Mouse (Mus musculus): ENCODE results near the gene Sp1. TPM values are rescaled to one million over a fixed set of nuclear protein-coding genes. Genes with fewer than 3 reads are reported as not detected.

The Sp1 gene
- total and polyA plus RNA-seq, 3 experiments = 16.3 to 92.3 (median 47.2) TPM

DNA sequence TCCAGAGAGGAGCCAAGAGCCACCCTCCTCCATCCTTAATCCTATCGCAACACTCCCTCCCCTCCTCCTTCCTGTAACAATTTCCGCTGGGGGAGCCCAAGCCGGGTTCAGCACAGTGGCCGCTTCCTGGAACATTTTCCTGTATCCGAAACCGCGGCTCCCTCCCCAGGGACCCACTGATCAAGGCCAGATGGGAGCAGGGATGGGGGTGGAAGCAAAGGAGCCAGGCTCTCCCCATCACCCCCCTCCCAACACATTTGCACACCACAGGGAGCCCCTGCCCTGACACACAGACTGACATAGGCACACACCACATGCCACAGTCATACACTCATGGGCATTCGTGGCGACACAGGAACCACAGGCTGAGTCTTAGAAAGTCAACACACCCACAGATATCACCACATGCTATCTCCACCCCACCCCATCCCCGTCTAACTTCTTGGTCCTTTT is 28.1 kb upstream of the Sp1 start:
- H3K79me2 ChIP-seq (ENCODE audit: control insufficient read depth, insufficient read depth, low read length, poor library complexity) = no peaks in the 10 kb centered on the region
- peaks cover 10 to 14% of the 10 kb centered on the region in 2 experiments for H3K4me1 ChIP-seq (ENCODE audit: control insufficient read depth in 1 of 2, insufficient read depth in 2 of 2, low read length in 2 of 2)
- H3K9ac ChIP-seq (ENCODE audit: control insufficient read depth, low read depth, low read length, poor library complexity, severe bottlenecking) = no peak overlapping the region
- peaks cover 0 to 11% of the 10 kb centered on the region in 2 experiments; a peak in 2 of 4 replicates for H3K36me3 ChIP-seq (ENCODE audit: control insufficient read depth in 1 of 2, insufficient read depth in 2 of 2, low read length in 2 of 2)
- no peaks in the 10 kb centered on the region for H3K9me3 ChIP-seq (replicated peaks; ENCODE audit: insufficient read depth, low read length)
- H3K27ac ChIP-seq (ENCODE audit: control insufficient read depth, low read depth, low read length) = no peak overlapping the region
- peak; percentile 49 for DNase-seq (ENCODE audit: low read depth, low spot score)
- H3K27me3 ChIP-seq (ENCODE audit: control insufficient read depth in 1 of 2, insufficient read depth in 2 of 2, low read length in 2 of 2) = peaks cover 6 to 13% of the 10 kb centered on the region in 2 experiments; a peak in 3 of 4 replicates
- 0 out of 4 replicates have a peak overlapping the region, but pooled peaks of 1 of the 2 experiments have one; percentile 11 for H3K4me3 ChIP-seq (ENCODE audit: control insufficient read depth in 1 of 2, insufficient read depth in 1 of 2, low read depth in 2 of 2, low read length in 2 of 2)
- no peak for TF ChIP-seq CHD1 (IDR thresholded peaks at IDR 0.05; ENCODE audit: low read depth, low read length)
- 0 out of 2 replicates have a peak, but pooled peaks have one; percentile 27 for TF ChIP-seq SIN3A (IDR thresholded peaks at IDR 0.05; ENCODE audit: low read length)
- TF ChIP-seq KAT2A (conservative IDR thresholded peaks at IDR 0.05; ENCODE audit: low read depth, low read length) = no peak
- TF ChIP-seq POLR2A (IDR thresholded peaks at IDR 0.05; ENCODE audit: control insufficient read depth in 1 of 2, insufficient read depth in 1 of 2, low read depth in 1 of 2, low read length in 2 of 2, poor library complexity in 1 of 2) = no peak
- TF ChIP-seq MAX (IDR thresholded peaks at IDR 0.05; ENCODE audit: low read length) = peak; percentile 70
- no peak for TF ChIP-seq ETS1 (IDR thresholded peaks at IDR 0.05; ENCODE audit: low read depth, low read length)
- TF ChIP-seq POLR2AphosphoS5 (IDR thresholded peaks at IDR 0.05; ENCODE audit: borderline replicate concordance, low read depth, low read length) = no peak
- peak; percentile 78 for TF ChIP-seq MXI1 (IDR thresholded peaks at IDR 0.05; ENCODE audit: low read depth, low read length)
- TF ChIP-seq RAD21 (IDR thresholded peaks at IDR 0.05; ENCODE audit: low read depth, low read length) = no peak
- TF ChIP-seq NRF1 (IDR thresholded peaks at IDR 0.05; ENCODE audit: insufficient read depth, low read depth, low read length, poor library complexity, severe bottlenecking) = no peak
- TF ChIP-seq ELF1 (IDR thresholded peaks at IDR 0.05; ENCODE audit: low read depth, low read length) = no peak
- 0 out of 2 replicates have a peak, but pooled peaks have one; percentile 17 for TF ChIP-seq MYB (IDR thresholded peaks at IDR 0.05; ENCODE audit: low read depth, low read length)
- TF ChIP-seq RCOR1 (IDR thresholded peaks at IDR 0.05; ENCODE audit: low read depth, low read length) = no peak
- no peak for TF ChIP-seq CHD2 (IDR thresholded peaks at IDR 0.05; ENCODE audit: low read length)
- TF ChIP-seq HCFC1 (IDR thresholded peaks at IDR 0.05; ENCODE audit: low read depth, low read length) = no peak
- TF ChIP-seq EP300 (IDR thresholded peaks at IDR 0.05; ENCODE audit: low read depth in 1 of 2, low read length in 2 of 2) = peak in 1 of 2 experiments; percentile 30; a peak in 1 of 4 replicates

- no peaks in the 10 kb centered on the region for H3K79me2 ChIP-seq (ENCODE audit: control insufficient read depth, insufficient read depth, low read length, poor library complexity)
- no peaks in the 10 kb centered on the region for H3K27me3 ChIP-seq (ENCODE audit: control insufficient read depth in 1 of 2, insufficient read depth in 2 of 2, low read length in 2 of 2)
- no peak overlapping the region for H3K4me3 ChIP-seq (ENCODE audit: control insufficient read depth in 1 of 2, insufficient read depth in 1 of 2, low read depth in 2 of 2, low read length in 2 of 2)
- peak; percentile 83 for DNase-seq (ENCODE audit: low read depth, low spot score)
- peak; percentile 94 for TF ChIP-seq ZC3H11A (IDR thresholded peaks at IDR 0.05; ENCODE audit: low read depth, low read length)
- peak; percentile 25; the same call in 1 of the 2 replicates for TF ChIP-seq ZNF384 (IDR thresholded peaks at IDR 0.05; ENCODE audit: low read depth, low read length)
- TF ChIP-seq TAL1 (IDR thresholded peaks at IDR 0.05; ENCODE audit: low read length) = no peak
- peak; percentile 94 for TF ChIP-seq RAD21 (IDR thresholded peaks at IDR 0.05; ENCODE audit: low read depth, low read length)
- peak; percentile 99 for TF ChIP-seq CTCF (IDR thresholded peaks at IDR 0.05 in 2 of 3, conservative IDR thresholded peaks at IDR 0.05 in 1 of 3; ENCODE audit: control insufficient read depth in 1 of 3, insufficient read depth in 1 of 3, low read depth in 2 of 3, low read length in 3 of 3, poor library complexity in 1 of 3, severe bottlenecking in 1 of 3)
- no peak for TF ChIP-seq MYB (IDR thresholded peaks at IDR 0.05; ENCODE audit: low read depth, low read length)
- no peak for TF ChIP-seq TBP (IDR thresholded peaks at IDR 0.05; ENCODE audit: low read depth, low read length)
- TF ChIP-seq POLR2AphosphoS2 (IDR thresholded peaks at IDR 0.05; ENCODE audit: low read length) = no peak
- TF ChIP-seq POLR2A (IDR thresholded peaks at IDR 0.05; ENCODE audit: control insufficient read depth in 1 of 2, insufficient read depth in 1 of 2, low read depth in 1 of 2, low read length in 2 of 2, poor library complexity in 1 of 2) = no peak
- peak; percentile 41; the same call in 1 of the 2 replicates for TF ChIP-seq SIN3A (IDR thresholded peaks at IDR 0.05; ENCODE audit: low read length)
- peak; percentile 97 for TF ChIP-seq SMC3 (IDR thresholded peaks at IDR 0.05; ENCODE audit: low read depth, low read length)
- TF ChIP-seq ETS1 (IDR thresholded peaks at IDR 0.05; ENCODE audit: low read depth, low read length) = no peak
- TF ChIP-seq HCFC1 (IDR thresholded peaks at IDR 0.05; ENCODE audit: low read depth, low read length) = no peak
- 0 out of 2 replicates have a peak, but pooled peaks have one; percentile 51 for TF ChIP-seq MAZ (IDR thresholded peaks at IDR 0.05; ENCODE audit: low read depth, low read length)
- TF ChIP-seq EP300 (IDR thresholded peaks at IDR 0.05; ENCODE audit: low read depth in 1 of 2, low read length in 2 of 2) = no peak
- TF ChIP-seq MAX (IDR thresholded peaks at IDR 0.05; ENCODE audit: low read length) = no peak
- TF ChIP-seq GATA1 (IDR thresholded peaks at IDR 0.05; ENCODE audit: low read depth, low read length) = no peak
- 0 out of 2 replicates have a peak, but pooled peaks have one; percentile 8 for TF ChIP-seq RCOR1 (IDR thresholded peaks at IDR 0.05; ENCODE audit: low read depth, low read length)
- H3K27ac ChIP-seq (ENCODE audit: control insufficient read depth, low read depth, low read length) = no peak overlapping the region
- H3K9ac ChIP-seq (ENCODE audit: control insufficient read depth, low read depth, low read length, poor library complexity, severe bottlenecking) = no peak overlapping the region
- H3K9me3 ChIP-seq (replicated peaks; ENCODE audit: insufficient read depth, low read length) = no peaks in the 10 kb centered on the region
- peaks cover 10 to 14% of the 10 kb centered on the region in 2 experiments for H3K4me1 ChIP-seq (ENCODE audit: control insufficient read depth in 1 of 2, insufficient read depth in 2 of 2, low read length in 2 of 2)
- H3K36me3 ChIP-seq (ENCODE audit: control insufficient read depth in 1 of 2, insufficient read depth in 2 of 2, low read length in 2 of 2) = peaks cover 0 to 14% of the 10 kb centered on the region in 2 experiments; a peak in 2 of 4 replicates
These were observed 24.4 kb upstream of the Sp1 start for GRCm38 (mm10) chr15:102381575-102381974.
